Mouse (Mus musculus) ES-E14 (cell line): ENCODE results near the gene Wwtr1.

Experiments
- CHD2 ChIP-seq: IDR thresholded peaks from 2 replicates; pipeline ENCODE4 v1.6.1; 2014; ENCODE audit warnings: mild to moderate bottlenecking, low read depth, low read length, inconsistent platforms
- HCFC1 ChIP-seq: IDR thresholded peaks from 2 replicates; pipeline ENCODE4 v1.6.1; 2012; ENCODE audit warnings: low read length, inconsistent platforms, borderline replicate concordance; ENCODE audit not compliant: insufficient read depth
- MAFK ChIP-seq: IDR thresholded peaks from 2 replicates; pipeline ENCODE4 v1.6.1; 2014; ENCODE audit warnings: mild to moderate bottlenecking, low read depth, low read length, inconsistent platforms; ENCODE audit not compliant: insufficient read depth
- ZC3H11A ChIP-seq: IDR thresholded peaks from 2 replicates; pipeline ENCODE4 v1.6.1; 2012; ENCODE audit warnings: low read depth, mild to moderate bottlenecking, inconsistent platforms, low read length, borderline replicate concordance
- ZNF384 ChIP-seq: IDR thresholded peaks from 2 replicates; pipeline ENCODE4 v1.6.1; 2012; ENCODE audit warnings: low read depth, low read length, inconsistent platforms

DNA sequence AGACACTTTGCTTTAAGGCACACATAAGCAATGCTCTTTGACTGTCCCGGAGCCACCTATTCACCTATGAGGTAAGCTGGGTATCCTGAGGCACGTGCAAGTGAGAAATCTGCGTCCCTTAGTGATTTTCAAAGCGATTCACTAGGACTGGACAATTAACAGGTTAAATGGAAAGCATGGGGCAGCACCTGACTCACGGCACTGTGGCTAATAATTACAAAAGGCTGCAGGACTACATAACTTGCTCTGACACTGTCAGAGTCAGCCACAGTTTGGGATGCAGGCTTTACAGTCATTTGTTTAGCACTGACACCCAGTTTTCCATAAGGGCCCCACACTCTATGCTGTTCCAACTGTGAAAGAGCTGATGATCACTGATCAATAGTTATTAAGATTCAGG lies 9.1 kb downstream of the Wwtr1 start:
- TF ChIP-seq ZNF384 = no peak
- no peak for TF ChIP-seq MAFK
- TF ChIP-seq ZC3H11A = no peak
- TF ChIP-seq CHD2 = no peak
- TF ChIP-seq HCFC1 = no peak
